Mouse (Mus musculus): ENCODE measurements around the gene Ift46.

- TF ChIP-seq CTCF (IDR thresholded peaks at IDR 0.05; ENCODE audit: borderline replicate concordance, control insufficient read depth, extremely low read depth, insufficient read depth, low read length, poor library complexity) (no peak), POLR2A (IDR thresholded peaks at IDR 0.05; ENCODE audit: control insufficient read depth, extremely low read depth, insufficient read depth, low read length, poor library complexity) (no peak)
These were observed 27.0 kb upstream of the Ift46 start for GRCm38 (mm10) chr9:44740663-44741192.
